Mouse (Mus musculus): ENCODE results near the gene Ptprf.

The Ptprf gene

GRCm38 (mm10) chr4:118282182-118282562 lies 9.0 kb downstream of the Ptprf start:
- no peak for DNase-seq (ENCODE audit: low spot score)

- no peak for DNase-seq (ENCODE audit: low spot score)
Measured at GRCm38 (mm10) chr4:118281444-118282181, 9.6 kb downstream of the Ptprf start.

GRCm38 (mm10) chr4:118280506-118280905 lies 10.7 kb downstream of the Ptprf start:
- DNase-seq (ENCODE audit: low spot score) = no peak

- DNase-seq (ENCODE audit: low spot score) = peak; percentile 69
Measured at GRCm38 (mm10) chr4:118276520-118277232, 14.5 kb downstream of the Ptprf start.

GRCm38 (mm10) chr4:118275601-118276519 lies 15.3 kb downstream of the Ptprf start:
- DNase-seq (ENCODE audit: low spot score) = no peak

- no peak for DNase-seq (ENCODE audit: low spot score)
Measured at GRCm38 (mm10) chr4:118274521-118274920, 16.7 kb downstream of the Ptprf start.

- DNase-seq (ENCODE audit: low spot score) = no peak
Measured at GRCm38 (mm10) chr4:118273998-118274397, 17.2 kb downstream of the Ptprf start.

- no peak for DNase-seq (ENCODE audit: low spot score)
Measured at GRCm38 (mm10) chr4:118273545-118273944, 17.7 kb downstream of the Ptprf start.

GRCm38 (mm10) chr4:118272871-118273270 lies 18.3 kb downstream of the Ptprf start:
- no peak for DNase-seq (ENCODE audit: low spot score)

GRCm38 (mm10) chr4:118272258-118272657 lies 18.9 kb downstream of the Ptprf start:
- DNase-seq (ENCODE audit: low spot score) = peak; percentile 64

- DNase-seq (ENCODE audit: low spot score) = no peak
Measured at GRCm38 (mm10) chr4:118271556-118272074, 19.6 kb downstream of the Ptprf start.

- no peak for DNase-seq (ENCODE audit: low spot score)
Measured at GRCm38 (mm10) chr4:118270706-118271105, 20.5 kb downstream of the Ptprf start.

GRCm38 (mm10) chr4:118269999-118270398 lies 21.2 kb downstream of the Ptprf start:
- peak; percentile 57 for DNase-seq (ENCODE audit: low spot score)

GRCm38 (mm10) chr4:118268429-118269212 lies 22.6 kb downstream of the Ptprf start:
- DNase-seq (ENCODE audit: low spot score) = no peak

- DNase-seq (ENCODE audit: low spot score) = no peak
Measured at GRCm38 (mm10) chr4:118265557-118265956, 25.6 kb downstream of the Ptprf start.

GRCm38 (mm10) chr4:118261771-118262473 lies 29.3 kb downstream of the Ptprf start:
- DNase-seq (ENCODE audit: low spot score) = no peak

- DNase-seq (ENCODE audit: low spot score) = no peak
Measured at GRCm38 (mm10) chr4:118261291-118261690, 29.9 kb downstream of the Ptprf start.

GRCm38 (mm10) chr4:118260551-118261267 lies 30.5 kb downstream of the Ptprf start:
- peak; percentile 57 for DNase-seq (ENCODE audit: low spot score)

- no peak for DNase-seq (ENCODE audit: low spot score)
Measured at GRCm38 (mm10) chr4:118259782-118260463, 31.3 kb downstream of the Ptprf start.

All from ovary, postnatal 14 days (tissue).